Mouse (Mus musculus): ENCODE measurements around the gene Hao1.

Gene Hao1

DNA sequence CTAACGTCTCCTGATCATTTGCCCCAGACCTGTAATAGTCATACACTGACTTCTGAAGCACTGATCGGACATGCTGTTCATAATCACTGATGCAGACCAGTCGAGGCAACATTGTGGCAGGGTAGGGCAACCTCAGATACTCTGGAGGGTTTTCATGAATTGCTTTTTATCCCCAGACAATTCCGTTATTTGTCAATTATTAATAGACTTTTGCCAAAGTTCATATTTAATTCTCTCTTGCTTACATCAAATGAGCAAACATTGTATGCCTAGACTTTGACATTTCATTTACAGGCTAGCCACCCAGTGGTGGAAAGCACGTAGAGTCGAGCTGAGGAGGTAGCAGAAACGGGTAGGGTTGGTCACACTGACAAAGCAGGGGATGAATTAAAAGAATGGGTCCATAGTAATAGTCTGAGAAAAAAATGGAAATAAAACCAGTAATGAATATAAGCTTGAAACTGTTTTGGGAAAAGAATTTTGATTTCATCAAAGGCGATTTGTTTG lies at the start of gene Hao1:
Gene Hao1 (minus strand): TSS at position 148 of the 507 bp plus-strand sequence.
- no peak for DNase-seq

DNA sequence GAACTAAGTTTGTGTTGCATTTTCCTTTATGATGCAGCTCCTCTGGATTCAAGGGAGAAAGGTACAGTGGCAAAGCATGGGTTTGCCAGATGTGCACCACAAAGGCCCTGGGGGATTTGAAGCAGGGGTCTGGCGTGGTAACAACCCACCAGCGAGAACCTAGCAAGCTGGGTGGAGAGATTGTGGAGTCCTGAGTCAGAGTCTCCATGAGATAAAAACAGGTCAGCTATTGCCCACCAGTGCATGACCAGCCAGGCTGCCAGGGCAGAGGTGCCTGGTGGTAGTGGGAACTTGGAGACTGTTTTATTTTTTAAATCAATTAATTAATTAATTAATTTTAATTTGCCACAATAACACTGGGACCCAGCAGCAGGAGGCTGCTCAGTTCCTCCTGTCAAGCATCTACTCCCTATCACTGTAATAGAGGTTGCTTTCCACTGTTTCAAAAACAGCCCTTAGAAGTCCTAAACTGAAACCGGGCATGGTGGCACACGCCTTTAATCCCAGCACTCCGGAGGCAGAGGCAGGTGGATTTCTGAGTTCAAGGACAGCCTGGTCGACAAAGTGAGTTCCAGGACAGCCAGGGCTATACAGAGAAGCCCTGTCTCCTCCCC lies 37.0 kb upstream of the Hao1 start:
- DNase-seq, result no peak

DNA sequence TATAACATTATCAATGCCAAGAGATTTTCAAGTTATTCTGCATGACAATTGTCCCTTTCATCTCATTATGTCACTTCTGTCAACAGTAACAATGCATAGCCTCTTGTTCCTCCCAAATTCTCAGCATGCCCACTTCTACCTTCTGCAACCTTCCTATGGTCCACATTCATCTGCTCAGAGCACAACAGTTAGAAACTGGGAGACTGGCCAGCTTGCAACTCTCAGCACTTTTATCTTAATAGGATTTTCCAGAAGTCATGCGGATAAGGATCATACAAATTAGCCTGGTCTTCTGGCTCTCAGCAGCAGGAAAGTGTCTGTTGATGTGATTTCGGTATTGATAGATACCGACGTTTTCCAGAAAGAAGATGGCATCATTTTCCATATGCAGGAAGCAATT lies 31.1 kb upstream of the Hao1 start:
- DNase-seq, result no peak

DNA sequence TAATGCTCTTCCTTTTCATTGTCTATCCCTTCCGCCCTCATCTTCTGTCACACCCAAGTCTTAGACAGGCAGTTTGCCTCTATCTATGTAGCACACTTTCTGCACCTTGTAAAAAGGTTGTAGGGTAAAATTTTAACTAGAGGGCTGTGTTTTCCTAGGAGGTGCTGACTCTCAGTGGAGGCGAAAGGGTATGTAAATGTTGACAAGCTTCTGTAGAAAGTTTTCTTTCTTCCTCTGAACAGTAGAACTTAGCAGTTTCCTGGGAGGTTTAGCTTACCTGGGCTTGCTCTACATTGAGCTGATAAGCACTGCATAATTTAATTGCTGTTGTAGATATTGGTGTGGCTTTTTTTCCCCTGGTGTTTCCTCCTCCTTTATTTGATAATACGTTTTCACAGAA lies 5.3 kb upstream of the Hao1 start:
- no peak for DNase-seq

DNA sequence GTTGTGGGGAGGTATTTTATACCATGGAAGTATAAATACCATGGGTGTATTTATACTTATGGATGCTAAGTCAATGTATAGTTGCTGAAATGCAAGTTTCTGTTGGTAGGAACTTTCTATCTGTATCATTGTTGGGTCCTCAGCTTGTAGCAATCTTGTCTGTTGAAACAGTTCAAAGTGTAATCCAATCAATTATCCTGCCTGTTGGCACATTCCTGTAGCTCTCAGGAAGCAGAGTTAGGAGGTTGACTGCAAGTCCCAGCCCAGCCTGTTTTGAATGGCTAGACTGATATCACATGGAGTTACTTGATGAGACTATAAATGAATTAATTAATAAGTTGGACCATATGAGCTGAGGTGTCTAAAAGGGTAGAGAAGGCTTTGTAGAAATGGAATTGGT lies 1.8 kb downstream of the Hao1 start:
- no peak for DNase-seq

DNA sequence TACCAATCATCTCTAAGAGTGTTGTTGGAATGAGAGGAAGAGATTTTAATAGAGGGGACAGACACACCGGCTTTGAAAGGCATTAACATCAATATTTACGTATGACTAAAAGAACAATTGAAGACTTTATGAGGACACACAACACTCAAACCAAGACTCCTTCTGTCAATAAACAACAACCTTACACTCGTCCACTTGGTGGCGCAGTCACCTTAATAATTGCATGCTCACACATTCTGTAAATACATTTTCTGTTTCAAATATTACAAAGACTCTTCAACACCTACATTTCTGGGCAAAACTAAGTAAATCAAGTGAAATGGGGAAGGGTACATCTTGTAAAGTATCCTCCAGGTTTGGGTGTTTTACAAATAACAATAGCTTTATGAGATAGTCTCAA lies 4.4 kb downstream of the Hao1 start:
- peak; percentile 77 to 83 for DNase-seq

DNA sequence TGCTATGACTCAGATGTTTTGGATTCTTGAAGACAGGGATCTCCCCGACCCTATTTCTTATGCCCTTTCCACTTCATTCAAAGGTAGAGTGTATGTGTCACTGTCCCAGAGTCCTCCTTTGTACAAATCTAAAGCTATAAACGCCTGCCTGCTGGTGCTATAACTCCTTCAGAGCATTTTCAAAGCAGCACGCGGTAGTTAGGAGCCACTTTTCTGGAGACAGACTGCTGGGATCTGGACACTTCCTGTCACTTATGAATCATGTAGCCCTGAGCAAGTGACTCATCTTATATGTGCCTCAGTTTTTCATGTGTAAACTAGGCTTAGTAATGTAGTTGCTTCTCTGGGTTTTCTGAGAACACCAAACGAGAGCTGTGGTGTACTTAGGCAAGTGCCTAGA lies 9.1 kb downstream of the Hao1 start:
- DNase-seq, result no peak

DNA sequence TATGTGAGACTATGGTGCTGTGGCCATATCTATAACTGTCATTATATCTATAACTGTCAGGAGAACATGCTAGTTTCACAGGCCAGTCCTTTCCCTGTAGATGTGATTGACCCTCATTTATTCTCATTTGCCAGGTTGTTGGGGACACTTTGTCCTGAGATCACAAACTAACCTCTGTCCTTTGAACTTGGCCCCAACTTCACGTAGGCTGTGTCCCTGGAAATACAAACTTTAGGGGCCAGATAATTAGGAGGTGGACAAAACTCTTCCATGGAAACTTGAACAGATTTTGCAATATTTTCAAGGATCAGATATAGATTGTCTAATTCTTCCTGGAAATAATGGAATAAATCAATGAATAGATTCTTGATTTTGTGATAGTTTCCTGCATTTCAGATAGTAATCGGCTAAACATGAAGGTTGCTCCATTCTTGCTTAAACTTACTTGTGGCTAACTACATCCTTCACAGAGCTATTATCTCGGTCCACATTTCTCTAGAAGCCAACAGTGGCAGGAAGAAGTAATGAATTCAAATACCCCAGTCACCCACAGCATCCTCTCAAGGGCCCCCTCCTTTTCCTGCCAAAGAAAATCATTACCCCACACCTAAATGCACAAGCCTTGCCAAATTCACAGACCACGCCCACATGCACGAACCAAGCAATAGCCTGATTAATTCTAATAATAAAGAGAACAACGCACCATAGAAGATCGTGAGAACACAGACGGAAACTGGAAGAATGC lies 9.7 kb downstream of the Hao1 start:
- no peak for DNase-seq

DNA sequence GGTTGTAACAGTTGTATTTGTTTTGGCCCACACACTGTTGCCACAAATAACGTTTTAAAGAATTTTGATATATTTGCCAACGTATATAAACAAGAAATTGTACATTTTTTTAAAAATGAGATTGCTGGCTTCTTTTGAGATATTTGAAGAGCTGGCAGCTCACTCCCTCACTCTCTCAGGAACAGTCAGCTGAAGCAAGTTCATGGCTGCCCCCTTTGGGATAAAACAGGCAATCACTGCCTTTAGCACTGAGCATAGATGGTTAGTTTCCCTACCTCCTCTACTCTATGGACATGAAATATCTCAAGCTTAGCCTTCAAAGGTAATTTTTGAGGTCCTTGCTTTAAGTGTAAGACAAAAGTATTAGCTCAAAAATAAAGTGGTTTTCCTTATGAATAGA lies 10.7 kb downstream of the Hao1 start:
- no peak for DNase-seq

DNA sequence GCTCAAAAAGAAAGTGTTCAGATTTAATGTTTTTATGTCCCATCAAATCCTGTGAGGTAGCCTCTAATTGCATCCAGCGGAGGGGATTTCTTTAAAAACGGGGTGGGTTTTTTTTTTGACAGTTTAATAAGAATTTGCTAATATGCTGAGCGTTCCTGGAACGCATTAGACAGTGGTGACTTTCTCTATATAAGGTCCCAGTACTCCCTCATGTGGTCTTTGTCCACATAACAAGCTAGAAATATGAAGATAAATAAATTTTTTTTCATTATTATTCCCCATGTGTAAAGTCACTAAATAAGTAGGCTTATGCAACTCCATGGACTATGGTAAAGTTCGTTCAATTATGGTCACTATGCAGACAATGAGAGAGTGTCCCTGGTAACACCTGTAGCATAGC lies 13.1 kb downstream of the Hao1 start:
- peak in 1 of 2 experiments; percentile 4 for DNase-seq

DNA sequence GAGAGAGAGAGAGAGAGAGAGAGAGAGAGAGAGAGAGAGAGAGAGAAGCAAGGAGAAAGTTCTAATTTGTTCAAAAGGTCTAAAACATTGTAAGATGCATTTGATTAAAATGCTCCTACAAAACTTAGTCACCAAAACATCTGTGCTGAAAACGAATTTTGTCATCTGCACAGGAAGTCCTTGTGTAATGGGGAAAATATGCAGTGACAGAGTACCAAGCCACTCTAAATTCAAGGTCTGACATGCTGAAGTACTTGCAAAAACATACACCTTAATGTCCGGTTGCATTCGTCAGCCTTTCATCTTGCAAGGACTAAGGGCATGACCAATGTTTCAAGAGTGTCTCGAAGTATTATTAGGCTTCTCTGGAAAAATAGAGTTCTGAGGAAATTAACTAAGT lies 15.7 kb downstream of the Hao1 start:
- no peak for DNase-seq

DNA sequence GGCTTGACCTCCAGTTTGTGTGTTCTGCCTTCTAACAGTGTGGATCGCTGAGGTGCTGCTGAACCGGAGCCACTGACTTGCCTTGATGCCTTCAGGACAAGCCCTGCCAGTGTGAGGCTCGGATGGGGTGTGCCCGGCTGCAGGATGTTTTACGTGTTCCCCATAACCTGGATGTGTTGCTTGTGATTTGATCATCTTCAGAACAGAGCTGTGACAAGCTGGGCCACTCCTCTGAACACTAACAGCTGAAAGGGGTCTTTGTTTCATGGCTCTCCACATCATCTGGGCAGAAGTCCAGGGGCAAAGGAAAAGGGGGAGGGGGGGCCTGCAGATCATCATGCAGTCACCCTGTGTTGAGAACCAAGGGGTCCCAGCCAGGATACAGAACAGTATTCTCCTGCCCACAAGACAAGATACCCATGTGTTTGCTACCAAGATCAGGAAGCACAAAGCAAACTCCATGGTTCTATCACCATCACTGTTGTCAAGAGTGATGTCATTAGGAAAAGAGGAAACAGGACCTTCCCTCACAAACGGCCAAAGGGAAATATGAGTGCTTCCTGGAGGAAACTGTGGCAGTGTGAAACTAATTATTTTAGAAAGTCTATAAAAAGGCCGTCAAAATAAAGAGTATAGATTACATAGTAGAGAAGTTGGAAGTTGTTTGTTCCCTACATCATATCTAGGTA lies 25.9 kb downstream of the Hao1 start:
- peak; percentile 8 to 19 for DNase-seq

DNA sequence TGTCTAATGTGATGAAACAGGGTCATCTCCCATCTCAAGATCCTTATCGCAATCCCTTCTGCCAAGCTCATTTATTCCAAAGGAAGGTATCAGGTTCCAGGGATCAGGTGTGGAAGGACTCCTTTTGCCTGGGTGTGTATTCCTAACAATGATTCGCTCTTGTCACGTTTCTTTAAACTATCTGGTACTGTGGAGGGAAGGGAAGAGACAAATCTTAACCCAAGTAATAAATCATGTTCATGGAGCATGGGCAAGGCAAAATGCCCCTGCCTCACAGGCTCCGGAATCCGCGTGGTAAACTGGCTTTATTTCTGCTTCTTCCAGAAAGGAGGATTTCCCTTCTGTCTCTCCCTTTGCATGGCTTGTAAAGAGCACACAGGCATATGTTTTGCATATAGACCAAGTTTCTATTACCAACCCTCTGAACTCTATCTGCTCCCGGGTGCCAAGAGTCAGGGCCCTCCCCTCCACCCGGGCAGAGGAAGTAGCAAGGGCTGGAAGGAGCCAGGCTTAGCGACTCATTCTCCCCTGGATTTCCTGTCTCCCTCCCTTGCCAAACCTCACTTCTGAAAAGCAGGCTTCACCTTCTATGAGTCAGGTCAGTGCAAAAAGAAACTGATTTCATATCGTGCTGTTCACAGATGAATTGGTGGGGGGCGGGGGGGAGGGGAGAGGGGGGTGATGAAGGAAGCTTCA lies 26.6 kb downstream of the Hao1 start:
- peak; percentile 15 to 22 for DNase-seq

DNA sequence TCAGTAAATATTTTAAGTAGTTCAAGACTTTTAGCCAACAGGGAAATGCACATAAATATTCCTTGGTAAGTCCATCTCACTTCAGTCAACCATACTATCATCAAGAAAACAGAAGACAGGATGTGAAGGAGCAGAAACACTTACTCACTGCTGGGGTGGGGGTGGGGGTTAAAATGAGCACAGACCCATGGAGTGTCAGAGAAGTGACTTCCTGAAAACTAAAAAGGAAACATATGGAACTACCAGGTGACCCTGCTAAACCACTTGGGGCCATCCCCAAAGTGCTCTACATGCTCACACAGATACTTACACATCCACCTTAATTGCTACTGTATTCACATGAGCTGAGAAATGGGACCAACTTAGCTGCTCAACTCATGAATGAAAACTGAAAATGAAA lies 36.1 kb downstream of the Hao1 start:
- no peak for DNase-seq

DNA sequence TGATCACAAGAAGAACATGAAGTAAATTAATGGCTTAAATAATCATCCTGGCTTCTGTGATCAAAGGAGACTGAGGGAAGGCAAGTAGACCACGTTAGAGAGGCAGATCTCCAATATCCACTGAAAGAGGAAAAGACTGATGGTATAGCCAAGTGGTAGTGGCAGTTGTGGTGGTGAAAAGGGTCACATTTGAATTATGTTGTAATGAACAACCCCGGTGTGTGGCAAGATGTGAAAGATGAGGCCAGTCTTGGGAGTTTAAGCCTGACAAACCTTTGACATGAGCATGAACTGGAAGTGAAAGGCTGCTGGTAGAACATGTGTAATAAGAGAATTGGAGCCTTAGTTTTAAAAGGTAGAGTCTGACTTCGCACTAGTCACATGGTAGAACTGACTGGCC lies 54.4 kb downstream of the Hao1 start:
- DNase-seq, result no peak

DNA sequence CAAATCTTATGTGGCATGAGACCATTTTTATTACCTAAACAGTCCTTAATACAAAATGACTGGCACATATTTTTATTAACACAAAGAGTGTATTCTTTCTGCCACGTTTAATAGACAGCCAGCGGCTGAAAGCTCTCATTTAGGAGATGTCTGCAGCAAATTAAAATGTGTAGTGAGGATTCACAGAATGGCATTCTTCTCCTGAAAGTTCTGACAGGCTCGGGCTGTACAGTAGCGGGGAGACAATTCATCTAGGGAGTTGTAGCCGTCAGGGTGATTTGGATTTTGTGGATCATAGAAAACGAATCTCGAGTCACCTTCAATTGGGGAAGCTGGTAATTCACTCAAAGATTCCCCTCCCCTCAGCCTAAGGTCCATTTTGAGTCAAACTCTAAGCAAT lies 55.7 kb downstream of the Hao1 start:
- no peak for DNase-seq

DNA sequence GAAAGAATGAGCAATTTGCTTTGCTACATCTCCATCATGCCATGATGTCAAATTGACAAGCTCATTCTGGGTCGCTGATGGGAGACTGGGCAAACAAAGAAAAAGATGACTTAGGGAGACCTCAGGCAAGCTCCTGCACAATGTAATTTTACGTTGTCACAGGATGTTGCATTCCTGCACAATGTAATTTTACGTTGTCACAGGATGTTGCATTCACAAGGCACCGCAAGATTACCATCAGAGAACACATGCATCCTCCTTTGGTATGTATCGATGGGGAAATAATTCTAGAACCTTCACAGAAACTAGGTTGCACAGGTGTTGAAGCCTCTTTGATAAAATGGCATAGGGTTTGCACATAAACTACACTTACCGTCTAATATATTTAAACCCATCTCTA lies 65.5 kb downstream of the Hao1 start:
- DNase-seq, result no peak

DNA sequence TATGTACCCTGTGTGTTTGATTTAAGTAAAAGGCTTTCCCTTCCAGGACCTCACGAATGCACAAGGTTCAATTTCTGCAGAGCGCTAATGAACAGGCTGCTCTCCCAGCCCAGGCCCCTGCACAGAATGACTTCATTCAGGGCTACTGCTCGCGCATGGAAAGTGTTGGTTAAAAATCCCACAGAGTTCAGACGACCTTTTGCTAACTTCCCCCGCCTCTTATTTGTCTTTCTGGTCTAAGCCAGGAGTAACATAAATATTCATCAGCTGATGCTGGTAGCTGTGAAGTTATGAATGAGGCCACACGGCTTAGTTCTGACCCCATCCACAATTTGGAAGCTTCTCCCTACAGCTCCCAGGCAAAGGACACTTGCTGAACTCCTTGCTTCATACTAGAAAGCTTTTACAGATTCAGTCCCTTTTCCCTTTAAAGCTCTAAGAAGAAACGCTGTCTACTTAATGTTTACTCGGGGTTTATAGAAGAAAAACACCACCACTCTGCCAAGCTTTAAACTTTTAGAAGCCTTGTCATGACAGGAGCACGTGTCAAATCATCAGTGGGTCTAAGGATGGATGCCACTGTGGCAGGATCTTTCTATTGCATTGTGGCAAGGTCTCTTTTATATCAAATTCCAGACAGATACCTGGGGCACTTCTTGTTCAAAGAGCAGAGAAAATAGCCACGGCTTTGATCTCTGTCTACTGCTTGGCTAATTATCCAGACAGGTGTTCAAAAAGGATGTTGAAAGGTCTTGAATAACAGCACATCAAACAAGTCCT lies 67.9 kb downstream of the Hao1 start:
- DNase-seq, result no peak

DNA sequence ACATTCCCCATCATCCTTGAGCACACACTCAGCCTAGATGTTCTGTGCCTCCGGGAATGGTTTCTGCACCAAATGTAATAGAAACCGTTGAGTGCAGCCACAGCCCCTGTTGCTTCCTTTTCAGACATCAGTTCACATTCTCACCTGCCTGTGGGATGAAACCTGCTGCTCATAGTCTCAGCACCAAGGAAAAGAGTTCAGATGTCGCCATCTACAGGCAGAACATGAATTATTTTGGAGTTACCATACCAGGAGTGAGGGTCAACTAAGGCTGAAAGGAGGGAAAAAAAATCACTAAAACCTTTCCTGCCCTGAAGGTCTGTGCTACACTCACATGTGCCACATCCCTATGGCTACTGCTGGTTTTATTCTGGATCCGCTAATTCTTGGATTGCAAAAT lies 71.5 kb downstream of the Hao1 start:
- peak; percentile 19 to 37 for DNase-seq

DNA sequence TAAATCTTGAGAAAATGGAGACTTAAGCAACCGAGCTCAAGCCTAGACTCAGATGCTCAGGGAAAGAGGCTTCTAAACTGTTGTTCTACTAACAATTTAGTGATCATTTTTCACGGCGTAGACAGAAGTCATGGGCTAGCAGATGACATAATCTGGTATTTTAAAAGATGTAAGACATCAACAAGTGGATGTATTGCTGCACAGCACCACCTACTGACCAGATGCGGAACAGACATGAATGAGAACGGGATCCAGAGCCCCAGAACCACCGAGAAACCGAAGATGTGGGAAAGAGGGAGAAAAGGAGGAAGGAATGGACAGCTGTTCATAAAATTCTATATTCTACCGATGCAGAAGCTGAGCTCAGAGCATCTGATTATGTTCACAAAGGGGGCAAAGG lies 72.4 kb downstream of the Hao1 start:
- DNase-seq, result peak; percentile 79 to 84

DNA sequence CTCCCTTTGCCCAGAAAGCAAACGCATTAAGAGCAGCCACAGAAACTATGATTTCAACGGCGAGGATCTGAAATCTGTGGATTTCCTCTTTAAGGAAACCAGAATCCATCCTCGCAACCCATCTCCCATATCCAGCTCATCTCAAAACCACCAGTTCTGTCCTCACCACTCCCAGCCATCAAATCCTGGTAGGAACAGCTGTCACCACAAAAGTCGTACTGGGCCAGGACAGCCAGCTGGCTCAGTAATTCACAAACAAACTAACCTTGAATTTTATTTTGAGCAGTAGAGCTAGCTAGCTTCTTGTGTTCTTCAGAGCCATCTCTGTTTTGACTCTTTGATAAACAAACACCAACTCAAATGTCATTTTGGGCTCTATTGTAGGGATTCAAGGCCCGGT lies 73.0 kb downstream of the Hao1 start:
- no peak for DNase-seq

DNA sequence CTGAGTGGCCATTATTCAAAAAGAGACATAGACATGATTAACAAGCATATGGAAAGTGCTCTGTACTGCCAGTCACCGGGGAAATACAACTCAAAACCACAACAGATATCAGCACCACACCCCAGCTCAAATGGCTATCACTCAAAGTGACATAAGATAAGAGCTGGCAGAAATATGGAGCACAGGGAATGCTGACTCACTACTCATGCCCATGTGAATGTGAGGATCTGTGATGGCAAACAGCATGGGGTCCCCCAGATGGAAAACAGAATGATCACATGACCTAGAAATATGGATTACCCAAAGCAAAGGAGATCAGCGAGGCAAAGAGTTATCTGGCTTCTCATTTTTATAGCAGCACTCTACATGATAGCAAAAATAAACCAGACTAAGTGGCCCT lies 89.0 kb downstream of the Hao1 start:
- DNase-seq, result no peak

DNA sequence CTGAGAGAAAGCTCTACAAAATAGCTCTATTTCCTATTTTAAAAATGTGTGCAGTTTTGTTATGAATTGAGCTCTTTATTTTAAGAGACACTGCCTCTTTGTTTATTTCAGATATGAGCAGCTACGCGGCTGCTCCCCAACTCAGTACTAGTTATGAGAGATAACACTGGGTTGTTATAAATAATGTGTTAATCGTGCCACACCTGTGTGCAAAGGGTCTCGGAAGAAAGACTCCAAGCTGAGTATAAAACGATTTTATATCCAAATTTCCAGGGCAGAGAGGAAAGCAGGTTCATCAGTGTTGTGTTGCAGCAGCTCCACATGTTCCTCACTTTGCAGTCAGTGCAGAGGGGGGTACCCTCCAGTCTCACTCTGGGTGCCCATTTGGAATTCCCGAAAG lies 91.8 kb downstream of the Hao1 start:
- DNase-seq, result no peak

Data from cerebellum, postnatal 14 days (tissue).